Mouse (Mus musculus) Patski (cell line): ENCODE data around the gene Mthfsd. TPM values are rescaled to one million over a fixed set of nuclear protein-coding genes. Genes with fewer than 3 reads are reported as not detected.

ENCODE experiments used
- ATAC-seq: fragments of 100-300 bp; one replicate; pipeline ENCODE4 v1.8.0; 2021
- CTCF ChIA-PET: fragments of 350-600 bp; sonication (Branson Sonifier 250); formaldehyde crosslinking; loops from one replicate; lab custom pipeline; 2022; ENCODE audit warnings: inconsistent platforms; lab: Charles Lee
- POLR2A ChIA-PET: fragments of 350-600 bp; sonication (Branson Sonifier 250); formaldehyde crosslinking; loops from one replicate; lab custom pipeline; 2022; ENCODE audit warnings: antibody characterized with exemption, inconsistent platforms; lab: Charles Lee
- DNase-seq: peaks from one replicate; pipeline ENCODE4 v3.0.0-alpha.2; 2011; ENCODE audit warnings: low read depth, low spot score
- H3K27me3 ChIP-seq: fragments of 371-371 bp; one replicate; pipeline ENCODE4 v1.5.1; 2021
- CTCF ChIP-seq: fragments of 100-300 bp; IDR thresholded peaks from one replicate; pipeline ENCODE4 v1.5.1; 2021
- in situ Hi-C: fragments of 300-500 bp; cut with MboI; formaldehyde crosslinking; loops from 3 replicates; pipeline ENCODE4 v1.11.1; 2018; ENCODE audit warnings: low pct_unique_long_range_greater_than_20kb, mixed read lengths
- polyA plus RNA-seq: library from polyadenylated mRNA; unstranded; gene quantifications from one replicate; pipeline ENCODE4 v1.2.3, GENCODE M21; 2021

The Mthfsd gene
- polyA plus RNA-seq, 1 experiment from 2014 or later = 62.0 TPM

GRCm38 (mm10) chr8:121072406-121073130 lies 35.6 kb downstream of the Mthfsd start:
- ChIA-PET CTCF (no interaction called here), POLR2A (no interaction called here)
- H3K27me3 ChIP-seq = peaks cover 7% of the 10 kb centered on the region
- in situ Hi-C loops = no loop called here
- DNase-seq = no peak
- no peak for ATAC-seq
- TF ChIP-seq CTCF = no peak

DNA sequence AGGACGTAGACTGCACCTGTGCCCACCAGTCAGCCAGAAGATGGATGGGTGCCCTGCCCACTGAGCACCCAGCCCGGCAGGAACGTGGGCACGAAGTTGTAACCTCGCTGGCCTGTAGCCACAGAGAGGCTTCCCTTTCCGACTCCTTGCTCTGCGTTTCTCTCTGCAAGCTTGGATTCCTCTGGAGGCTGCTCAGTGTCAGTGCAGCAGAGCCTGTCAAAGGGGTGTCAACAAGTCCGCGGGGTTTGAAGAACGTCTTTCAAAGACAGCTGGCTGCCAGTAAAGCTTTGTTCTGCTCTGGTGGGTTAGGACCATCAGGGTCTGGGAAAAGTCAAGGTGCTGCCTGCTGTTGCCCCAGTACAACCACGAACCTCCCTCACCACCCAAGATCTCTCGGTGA lies 36.7 kb downstream of the Mthfsd start:
- ChIA-PET CTCF (no interaction called here), POLR2A (no interaction called here)
- DNase-seq (no peak), ATAC-seq (no peak)
- TF ChIP-seq CTCF = no peak
- peaks cover 7% of the 10 kb centered on the region for H3K27me3 ChIP-seq
- in situ Hi-C loops = no loop called here

GRCm38 (mm10) chr8:121063649-121064048 lies 44.5 kb downstream of the Mthfsd start:
- POLR2A ChIA-PET = no interaction called here
- CTCF ChIA-PET = no interaction called here
- peaks cover 4% of the 10 kb centered on the region for H3K27me3 ChIP-seq
- DNase-seq = no peak
- ATAC-seq = no peak
- in situ Hi-C loops = no loop called here
- no peak for TF ChIP-seq CTCF

DNA sequence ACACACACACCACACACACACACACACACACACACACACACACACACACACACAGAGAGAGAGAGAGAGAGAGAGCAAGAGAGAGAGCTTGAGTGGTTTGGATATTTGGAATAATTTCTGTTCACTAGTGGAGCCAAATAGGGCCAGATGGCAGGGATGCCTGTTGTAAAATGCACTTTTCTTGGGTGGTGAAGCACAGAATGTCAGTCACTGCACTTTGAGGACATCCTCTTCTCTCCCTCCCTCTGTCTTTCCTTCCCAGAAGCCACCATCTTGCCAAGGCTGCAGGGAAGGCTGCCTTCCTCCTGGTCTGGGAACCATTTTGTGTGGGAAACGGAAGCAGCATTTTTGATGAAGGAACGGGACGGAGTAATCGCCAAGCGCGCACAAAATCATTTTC lies 45.7 kb downstream of the Mthfsd start:
- ChIA-PET POLR2A (no interaction called here), CTCF (no interaction called here)
- H3K27me3 ChIP-seq = peaks cover 4% of the 10 kb centered on the region
- TF ChIP-seq CTCF = no peak
- ATAC-seq (no peak), DNase-seq (no peak)
- in situ Hi-C loops = no loop called here

DNA sequence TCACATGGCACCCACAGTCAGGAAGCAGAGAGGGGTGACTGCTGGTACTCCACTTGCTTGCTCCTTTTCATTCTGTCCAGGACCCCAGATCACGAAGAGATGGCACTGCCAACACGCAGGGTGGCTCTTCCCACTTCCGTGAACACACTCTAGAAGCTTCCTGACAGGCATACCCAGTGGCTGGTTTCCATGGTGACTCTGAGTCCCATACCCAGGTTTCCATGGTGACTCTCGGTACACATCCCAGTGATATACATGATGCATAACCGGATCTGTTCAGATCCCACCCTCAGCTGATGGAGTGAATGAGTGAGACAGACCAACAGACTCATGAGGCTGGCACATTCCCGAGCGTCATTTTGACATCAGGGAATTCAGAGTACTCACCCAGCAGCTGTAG lies 49.1 kb downstream of the Mthfsd start:
- H3K27me3 ChIP-seq = peaks cover 20% of the 10 kb centered on the region
- TF ChIP-seq CTCF = no peak
- ATAC-seq (no peak), DNase-seq (no peak)
- POLR2A ChIA-PET = no interaction called here
- CTCF ChIA-PET = interaction anchor here (1.1 kb wide), 1 partner anchor 12 kb away, joined by 3 read pairs; no protein-coding TSS in a partner anchor
- in situ Hi-C loops = no loop called here

DNA sequence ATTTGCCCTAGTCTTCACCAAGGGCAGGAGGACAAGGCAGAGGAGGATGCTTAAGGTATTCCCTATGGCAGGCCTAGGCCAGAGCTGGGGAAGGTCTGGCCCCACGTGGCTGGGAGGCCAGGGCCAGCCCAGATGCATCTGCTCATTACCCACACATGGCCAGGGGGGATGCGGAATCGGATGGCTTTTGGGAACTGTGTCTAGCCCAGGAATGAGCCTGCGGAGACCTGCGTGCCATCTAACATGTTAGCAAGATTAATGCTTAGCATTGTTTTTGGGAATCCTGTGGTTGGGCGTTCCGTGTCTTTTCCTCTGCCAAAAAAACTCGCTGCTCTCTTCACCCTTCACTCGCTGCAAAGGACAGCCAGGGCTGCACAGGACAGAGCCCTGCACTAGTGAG lies 50.1 kb downstream of the Mthfsd start:
- ChIA-PET POLR2A (no interaction called here), CTCF (no interaction called here)
- no peak for DNase-seq
- H3K27me3 ChIP-seq = peaks cover 16% of the 10 kb centered on the region
- no peak for ATAC-seq
- TF ChIP-seq CTCF = no peak
- in situ Hi-C loops = no loop called here

DNA sequence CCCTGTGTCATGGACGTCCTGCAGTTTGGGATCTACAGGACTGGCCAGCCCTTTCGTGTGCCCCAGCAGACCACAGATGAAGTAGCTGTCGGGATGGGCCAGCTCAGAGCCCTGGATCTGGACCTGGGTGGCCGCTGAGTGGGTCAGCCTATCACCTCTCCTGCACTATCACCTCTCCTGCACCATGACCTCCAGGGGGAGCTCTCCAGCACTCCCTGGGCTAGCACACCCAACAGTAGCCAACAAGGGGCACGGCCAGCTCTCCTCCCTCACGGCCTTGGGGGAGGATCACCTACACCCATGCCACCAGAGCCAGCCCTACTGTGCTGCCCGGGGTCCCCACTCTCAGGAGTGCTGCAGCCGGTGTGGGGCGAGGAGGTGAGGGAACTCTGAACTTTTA lies 60.8 kb downstream of the Mthfsd start:
- in situ Hi-C loops = no loop called here
- no peak for TF ChIP-seq CTCF
- ATAC-seq = no peak
- H3K27me3 ChIP-seq = peaks cover 3% of the 10 kb centered on the region
- POLR2A ChIA-PET = no interaction called here
- CTCF ChIA-PET = interaction anchor here (1.1 kb wide), 2 partner anchors 12 to 45 kb away, joined by 3 to 4 read pairs; no protein-coding TSS in a partner anchor
- no peak for DNase-seq

DNA sequence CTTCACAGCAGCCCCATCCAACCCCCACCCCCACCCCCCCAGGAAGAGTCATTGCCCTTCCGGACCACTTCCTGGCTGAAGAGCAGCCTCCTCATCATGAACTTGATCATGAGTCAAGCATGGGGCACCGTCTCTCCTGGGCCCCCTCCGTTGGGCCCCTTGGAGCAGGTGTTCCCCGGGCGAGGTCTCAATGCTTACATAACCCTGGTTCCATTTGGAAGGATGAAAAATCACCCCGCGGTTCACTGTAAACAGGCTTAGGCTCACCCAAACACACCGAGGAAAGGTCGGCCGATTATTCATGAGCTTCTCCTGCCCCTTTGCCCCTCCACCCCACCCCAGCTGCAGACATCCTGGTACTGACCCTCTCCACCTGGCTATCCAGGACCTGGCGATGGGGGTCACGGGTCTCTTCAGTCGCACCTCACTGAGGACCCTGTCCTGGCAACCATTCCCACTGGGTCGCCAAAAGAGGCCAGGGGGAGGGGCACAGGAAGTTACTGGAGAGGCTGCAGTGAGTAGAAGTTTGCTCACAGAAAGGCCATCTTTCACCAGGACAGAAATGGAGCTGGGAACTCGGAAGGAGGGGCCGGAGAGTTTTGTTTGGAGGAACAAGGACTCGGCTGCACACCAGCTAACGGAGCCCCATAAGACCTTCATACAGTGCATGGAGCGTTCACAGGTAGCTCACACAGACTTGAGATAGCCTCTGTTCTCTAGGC lies 64.3 kb downstream of the Mthfsd start:
- DNase-seq (no peak), ATAC-seq (no peak)
- POLR2A ChIA-PET = no interaction called here
- CTCF ChIA-PET = no interaction called here
- peaks cover 16% of the 10 kb centered on the region for H3K27me3 ChIP-seq
- in situ Hi-C loops = no loop called here
- no peak for TF ChIP-seq CTCF

Other genes starting within 250 kb of the Mthfsd start
- 1.8 TPM for gene Foxf1, start 24.0 kb downstream of the Mthfsd start, polyA plus RNA-seq
- gene Foxc2, start 7.8 kb upstream of the Mthfsd start, polyA plus RNA-seq = 2.1 TPM
- gene Foxl1, start 19.5 kb upstream of the Mthfsd start, polyA plus RNA-seq = 0.05 TPM